Mouse (Mus musculus): ENCODE data around the gene Tmem198.

The Tmem198 gene

DNA sequence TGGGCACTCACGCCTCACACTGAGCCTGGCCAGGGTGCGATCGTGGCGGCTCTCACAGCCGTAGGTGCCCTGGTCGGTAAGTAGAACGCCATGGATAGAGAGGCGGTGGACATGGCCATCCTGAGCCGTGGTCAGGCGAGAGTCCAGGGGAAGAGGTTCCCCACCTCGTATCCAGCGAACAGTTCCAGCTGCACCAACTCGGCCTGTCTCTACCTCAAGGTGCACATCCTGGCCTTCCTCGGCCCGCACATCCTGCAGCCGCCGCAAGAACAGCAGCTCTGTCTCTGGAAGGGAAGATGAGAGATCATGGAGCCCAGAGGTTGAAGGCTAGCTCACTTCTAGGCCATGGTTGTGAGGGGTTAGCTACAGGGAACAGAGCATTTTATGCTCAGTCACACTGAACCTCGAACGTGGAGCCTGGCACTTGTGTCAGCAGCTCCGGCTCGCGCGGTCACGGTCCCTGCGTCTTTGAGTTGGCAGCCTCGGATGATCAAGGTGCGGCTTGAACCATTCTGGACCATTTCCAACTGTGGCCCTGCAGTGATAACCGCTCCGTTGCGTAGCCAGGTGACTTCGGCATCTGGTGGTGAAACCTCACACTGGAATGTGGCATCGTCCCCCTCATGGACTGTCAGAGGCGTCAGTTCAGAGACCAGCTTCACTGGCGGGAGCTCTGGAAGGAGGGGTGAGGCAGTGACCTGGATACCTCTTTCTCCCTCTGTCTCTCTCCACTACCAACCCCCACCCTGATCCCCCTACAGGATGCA is 11.6 kb downstream of the Tmem198 start:
- peak; percentile 89 for DNase-seq

DNA sequence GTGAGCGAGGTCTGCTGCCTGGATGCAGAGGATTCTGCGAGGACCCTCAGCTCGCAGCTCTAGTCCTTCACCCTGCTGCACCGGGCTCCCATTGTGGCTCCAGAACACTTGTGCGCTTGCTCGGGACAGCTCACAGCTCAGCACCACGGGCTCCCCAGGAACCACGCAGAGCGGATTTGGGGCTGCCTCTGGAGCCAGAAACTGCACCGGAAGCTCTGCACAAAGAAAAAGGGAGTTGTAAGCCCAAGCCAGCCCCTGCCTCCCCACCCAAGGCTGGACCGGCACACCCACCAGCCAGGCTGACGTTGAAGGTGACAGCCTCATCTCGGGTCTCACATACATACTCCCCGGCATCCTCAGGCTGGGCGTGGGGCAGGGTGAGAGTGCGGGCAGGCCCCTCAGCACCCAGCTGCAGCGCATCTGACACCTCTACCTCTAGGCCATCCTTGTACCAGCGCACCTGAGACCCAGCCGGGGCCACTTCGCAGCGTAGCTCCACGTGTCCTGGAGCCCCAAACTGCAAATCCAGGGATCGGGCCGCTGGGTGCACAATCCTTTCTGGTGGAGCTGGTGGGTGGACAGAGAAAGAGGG is 13.3 kb downstream of the Tmem198 start:
- DNase-seq = peak; percentile 86

- no peak for DNase-seq
Measured at GRCm38 (mm10) chr1:75494878-75495548, 15.7 kb downstream of the Tmem198 start.

DNA sequence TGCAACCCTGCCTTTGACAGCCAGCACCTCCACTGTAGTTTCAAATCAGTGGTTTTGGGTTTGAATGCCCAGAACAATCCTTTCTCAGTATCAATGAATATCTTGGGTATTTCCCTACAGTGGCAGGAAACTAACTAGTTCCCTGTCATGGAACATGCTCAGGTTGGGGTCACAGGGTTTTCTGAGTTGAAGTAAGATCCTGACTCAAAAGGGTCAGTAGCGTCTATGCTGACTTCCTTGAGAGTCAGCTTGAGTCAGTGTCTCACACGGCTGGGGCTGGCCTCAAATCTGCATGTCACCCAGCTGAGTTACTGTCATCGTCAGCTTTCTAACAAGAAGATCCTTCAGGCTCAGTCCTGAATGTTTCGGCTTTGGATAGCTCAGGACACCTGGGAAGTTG is 19.6 kb downstream of the Tmem198 start:
- no peak for DNase-seq

- DNase-seq = peak; percentile 44
Measured at GRCm38 (mm10) chr1:75499441-75499840, 20.1 kb downstream of the Tmem198 start.

DNA sequence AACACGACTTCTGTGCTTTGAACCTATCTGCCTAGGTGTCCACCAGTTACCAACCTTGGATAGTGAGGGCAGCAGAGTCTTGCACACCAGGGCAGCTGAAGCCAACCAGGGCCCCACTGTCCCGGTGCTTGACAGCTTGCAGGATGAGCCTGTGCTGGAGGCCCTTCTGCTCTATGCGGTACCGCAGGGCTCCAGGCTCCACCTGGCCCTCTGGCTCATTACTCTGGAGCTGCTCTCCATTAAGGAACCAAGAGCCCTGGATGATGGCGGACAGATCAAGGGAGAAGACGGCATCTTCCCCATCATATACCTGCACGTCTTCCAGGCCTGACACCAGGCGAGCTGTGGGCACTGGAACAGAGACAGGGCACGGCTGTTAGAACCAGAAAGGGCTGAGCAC is 22.6 kb downstream of the Tmem198 start:
- peak; percentile 70 for DNase-seq

DNA sequence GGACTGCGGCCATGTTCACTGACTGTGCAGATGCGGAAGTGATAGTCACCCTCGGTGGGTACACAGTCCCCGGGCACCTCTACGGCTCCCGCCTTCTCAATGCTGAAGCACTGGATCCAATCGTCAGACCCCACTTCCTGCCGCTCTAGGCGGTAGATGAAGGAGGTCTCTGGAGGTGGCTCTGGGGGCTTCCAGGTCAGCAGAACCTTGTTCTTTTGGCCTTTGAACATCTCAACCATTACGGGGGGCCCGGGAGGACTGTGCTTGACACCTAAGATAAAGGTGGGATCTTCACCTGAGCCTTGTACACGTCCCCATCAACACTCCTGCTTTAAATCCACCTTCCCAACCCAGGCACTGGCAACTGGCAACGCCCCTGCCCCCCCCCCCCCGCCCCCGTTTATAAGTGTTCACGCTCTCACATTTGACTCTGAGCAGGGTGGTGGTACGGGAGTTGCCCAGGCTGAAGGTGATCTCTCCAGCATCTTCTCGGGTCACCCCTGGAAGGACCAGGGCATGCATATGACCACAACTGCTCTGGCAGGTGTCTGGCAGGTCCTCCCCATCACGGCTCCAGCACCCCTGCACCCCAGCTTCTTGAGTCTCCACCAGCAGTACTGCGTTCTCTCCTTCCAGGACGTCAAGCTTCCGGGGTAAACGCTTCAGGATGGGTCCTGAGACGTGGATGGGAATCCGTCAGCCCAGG is 23.8 kb downstream of the Tmem198 start:
- peak; percentile 91 for DNase-seq

- peak; percentile 88 for DNase-seq
Measured at GRCm38 (mm10) chr1:75503651-75503980, 24.3 kb downstream of the Tmem198 start.

- DNase-seq = no peak
Measured at GRCm38 (mm10) chr1:75504256-75505045, 25.1 kb downstream of the Tmem198 start.

GRCm38 (mm10) chr1:75505159-75505955 is 26.0 kb downstream of the Tmem198 start:
- peak; percentile 98 for DNase-seq

- DNase-seq = peak; percentile 98
Measured at GRCm38 (mm10) chr1:75505956-75506831, 26.9 kb downstream of the Tmem198 start, which contains the start of gene Obsl1. Gene Obsl1, minus strand, starts transcription at chr1:75506452.

- no peak for DNase-seq
Measured at GRCm38 (mm10) chr1:75507006-75507405, 27.7 kb downstream of the Tmem198 start, which contains the start of gene Inha. Gene Inha, plus strand, starts transcription at chr1:75507077.

GRCm38 (mm10) chr1:75509586-75509985 is 30.3 kb downstream of the Tmem198 start:
- DNase-seq = no peak

- no peak for DNase-seq
Measured at GRCm38 (mm10) chr1:75510154-75510553, 30.8 kb downstream of the Tmem198 start.

DNA sequence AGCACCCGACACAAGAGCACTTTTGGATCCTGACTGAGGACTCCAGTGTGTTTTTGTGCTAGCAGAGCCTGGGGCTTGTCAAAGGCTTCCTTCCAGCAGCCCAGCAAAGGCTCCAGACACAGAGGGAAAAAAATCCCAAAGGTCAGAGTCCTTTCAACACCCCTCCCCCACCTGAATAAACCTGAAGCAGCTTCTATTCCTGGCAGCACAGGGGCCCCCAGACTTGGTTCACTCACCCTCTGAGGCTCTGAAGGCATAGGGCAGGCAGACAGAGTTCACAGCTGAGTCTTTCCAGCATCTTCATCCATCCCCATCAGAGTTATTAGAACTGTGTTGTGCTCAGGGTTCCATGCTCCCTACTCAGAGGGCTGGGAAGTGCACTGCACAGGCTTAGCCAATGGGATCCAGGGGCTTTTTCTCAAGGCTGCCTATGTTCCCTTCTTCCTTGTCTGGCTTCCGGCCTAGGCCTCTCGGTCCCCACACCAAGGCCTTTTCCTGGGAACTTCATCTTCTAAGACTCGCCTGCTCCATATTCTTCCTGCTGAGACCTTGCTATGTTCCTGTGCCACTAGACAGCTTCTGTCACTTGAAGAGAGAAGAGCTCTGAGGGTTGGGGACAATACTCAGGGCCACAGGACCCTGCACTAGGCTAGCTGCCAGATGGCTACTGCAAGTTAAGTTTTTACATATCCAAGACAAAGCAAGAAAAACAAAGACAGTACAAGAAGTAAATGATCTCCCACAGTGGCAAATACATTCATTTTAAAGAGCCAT is 32.3 kb downstream of the Tmem198 start:
- DNase-seq = no peak

DNA sequence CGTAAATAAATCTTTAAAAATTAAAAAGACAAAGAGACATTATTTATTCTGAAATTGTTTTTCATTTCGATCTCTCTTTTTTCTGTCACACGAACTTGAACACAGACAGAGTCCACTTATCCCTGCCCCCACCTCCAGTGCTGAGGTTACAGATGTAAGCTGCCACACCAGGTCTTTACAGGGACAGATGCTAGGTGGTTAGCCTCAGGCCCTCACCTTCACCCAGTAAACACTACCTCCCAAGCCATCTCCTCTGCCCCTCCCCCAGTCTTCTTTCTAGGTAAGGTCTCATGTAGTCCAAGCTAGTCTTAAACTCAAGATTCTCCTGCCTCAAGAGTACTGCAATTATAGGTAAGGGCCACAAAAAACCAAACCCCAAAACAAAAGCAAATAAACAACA is 33.2 kb downstream of the Tmem198 start:
- no peak for DNase-seq

DNA sequence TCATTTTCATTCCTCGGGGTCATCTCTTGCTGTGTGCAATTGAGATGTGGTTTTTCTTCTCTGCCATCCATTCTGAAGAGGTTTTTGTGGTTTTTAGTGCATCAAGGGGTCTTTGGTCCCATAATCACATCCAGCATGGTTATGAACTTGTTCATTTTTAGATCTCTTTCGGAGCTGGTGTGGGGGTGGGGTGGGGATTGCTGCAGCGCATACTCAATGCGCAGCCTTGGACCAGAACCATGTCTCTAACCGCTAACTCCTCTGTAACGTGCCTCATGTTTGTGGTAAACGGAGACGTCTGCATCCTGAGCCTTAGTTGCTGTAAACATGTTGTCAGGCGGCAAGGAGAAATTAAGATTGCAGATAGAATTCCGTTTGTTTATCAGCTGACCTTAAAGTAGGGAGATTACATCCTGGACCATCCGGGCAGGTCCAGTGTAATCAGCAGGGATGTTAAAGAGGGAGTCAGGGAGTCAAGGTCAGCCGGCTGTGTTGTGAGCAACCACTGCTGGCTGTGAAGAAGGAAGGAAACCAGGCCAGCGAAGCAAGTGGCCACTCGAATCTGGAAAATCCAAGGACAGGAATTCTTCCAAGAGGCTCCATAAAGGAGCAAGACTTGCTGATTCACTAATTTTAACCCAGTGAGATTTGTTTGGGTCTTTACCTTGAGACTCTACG is 37.5 kb downstream of the Tmem198 start:
- no peak for DNase-seq

DNA sequence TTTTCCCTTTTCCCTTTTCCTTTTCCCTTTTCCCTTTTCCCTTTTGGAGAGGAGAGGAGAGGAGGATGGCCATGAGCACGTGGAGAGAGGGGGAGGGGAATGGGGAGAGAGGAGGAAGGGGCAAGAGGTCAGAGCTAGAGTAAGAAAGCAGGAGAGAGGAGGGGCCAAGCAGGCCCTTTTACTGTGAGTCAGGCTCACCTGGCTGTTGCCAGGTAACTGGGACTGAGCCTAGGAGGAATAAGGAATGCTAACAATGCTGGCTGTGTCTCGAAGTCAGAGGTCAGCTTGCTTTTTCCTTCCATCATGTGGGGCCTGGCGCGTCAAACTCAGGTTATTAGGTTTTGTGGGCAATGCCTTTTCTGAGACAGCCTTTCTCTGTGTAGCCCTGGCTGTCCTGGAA is 38.7 kb downstream of the Tmem198 start:
- no peak for DNase-seq

GRCm38 (mm10) chr1:75518427-75518826 is 39.1 kb downstream of the Tmem198 start:
- DNase-seq = no peak

Data from heart, adult 11 months (tissue).